Mouse (Mus musculus) heart, postnatal 4 days (tissue): ENCODE data around the gene C1rb. TPM values are rescaled to one million over a fixed set of nuclear protein-coding genes. Genes with fewer than 3 reads are reported as not detected.
"Not testable (repeated sequence)": the region's sequence is repeated elsewhere in the genome, so short reads cannot be mapped to it uniquely, and the experiment has no call there.

ENCODE experiments used
- DNase-seq: peaks from one replicate; pipeline ENCODE4 v3.0.0; 2021
- total RNA-seq, 2 experiments: library from RNA; stranded (reverse); gene quantifications; 2 replicates each; pipeline ENCODE4 v1.2.3; 2021

The C1rb gene
- total RNA-seq, 2 experiments from 2014 or later = 0.36 to 0.43 TPM

- no peak for DNase-seq
Measured at GRCm38 (mm10) chr6:124602031-124602430, 31.9 kb downstream of the C1rb start.

GRCm38 (mm10) chr6:124625612-124626011, 55.5 kb downstream of the C1rb start:
- no peak for DNase-seq

GRCm38 (mm10) chr6:124626184-124626583, 56.1 kb downstream of the C1rb start:
- not testable (repeated sequence) for DNase-seq

GRCm38 (mm10) chr6:124630763-124631162, 60.7 kb downstream of the C1rb start:
- no peak for DNase-seq

Other genes with a start within 250 kb of the C1rb start
- 10 to 100 TPM; 26.1 TPM for gene Pex5, start 155.2 kb upstream of the C1rb start, total RNA-seq
- gene Clstn3, start 105.5 kb upstream of the C1rb start, total RNA-seq = under 1 TPM; 0.65 to 0.79 TPM
- gene C1rl, start 77.2 kb upstream of the C1rb start, total RNA-seq = under 1 TPM; 0.63 to 0.76 TPM
- 1 to 10 TPM; 3.4 to 3.8 TPM for gene C1ra, start 57.9 kb upstream of the C1rb start, total RNA-seq
- gene C1s1, start 27.9 kb upstream of the C1rb start, total RNA-seq = 1 to 10 TPM; 7.9 to 9.1 TPM
- gene C1s2, start 65.8 kb downstream of the C1rb start, total RNA-seq = under 1 TPM; 0.14 to 0.25 TPM
- 10 to 100 TPM; 53.5 to 55.8 TPM for gene Lpcat3, start 92.7 kb downstream of the C1rb start, total RNA-seq
- gene Emg1, start 141.9 kb downstream of the C1rb start, total RNA-seq = 10 to 100 TPM; 72.9 to 73.6 TPM
- gene Phb2, start 142.0 kb downstream of the C1rb start, total RNA-seq = 100 to 1,000 TPM; 398 to 399 TPM
- gene Ptpn6, start 168.4 kb downstream of the C1rb start, total RNA-seq = 1 to 10 TPM; 5.3 to 5.4 TPM
- gene Grcc10, start 171.1 kb downstream of the C1rb start, total RNA-seq = 100 to 1,000 TPM; 259 to 300 TPM
- gene Gm45234, start 185.7 kb downstream of the C1rb start, total RNA-seq = 1 to 10 TPM in 1 of 2 experiments, not detected in 1; 2.1 TPM
- 10 to 100 TPM; 61.0 to 70.5 TPM for gene Atn1, start 186.2 kb downstream of the C1rb start, total RNA-seq
- gene Eno2, start 199.4 kb downstream of the C1rb start, total RNA-seq = 10 to 100 TPM; 10.0 to 10.2 TPM
- under 1 TPM in 1 of 2 experiments, not detected in 1; 0.52 TPM for gene Lrrc23, start 209.4 kb downstream of the C1rb start, total RNA-seq
- 1 to 10 TPM; 3.5 to 4.4 TPM for gene Spsb2, start 238.4 kb downstream of the C1rb start, total RNA-seq
- 100 to 1,000 TPM; 977 to 982 TPM for gene Tpi1, start 244.0 kb downstream of the C1rb start, total RNA-seq